Mouse (Mus musculus) adipocyte (in vitro differentiated cells): ENCODE measurements at regions not wholly inside any gene's neighbourhood (a gene's known extent, or its start where the extent isn't known, plus 50 kb on each side); places are given as distances from the start of the nearest gene placed in this dataset.
A peak's percentile ranks its signal among the peaks of the same experiment; 100 is the strongest.

Source experiments
- DNase-seq: peaks from one replicate; pipeline ENCODE4 v3.0.0-alpha.2; 2016; ENCODE audit warnings: low spot score

DNA sequence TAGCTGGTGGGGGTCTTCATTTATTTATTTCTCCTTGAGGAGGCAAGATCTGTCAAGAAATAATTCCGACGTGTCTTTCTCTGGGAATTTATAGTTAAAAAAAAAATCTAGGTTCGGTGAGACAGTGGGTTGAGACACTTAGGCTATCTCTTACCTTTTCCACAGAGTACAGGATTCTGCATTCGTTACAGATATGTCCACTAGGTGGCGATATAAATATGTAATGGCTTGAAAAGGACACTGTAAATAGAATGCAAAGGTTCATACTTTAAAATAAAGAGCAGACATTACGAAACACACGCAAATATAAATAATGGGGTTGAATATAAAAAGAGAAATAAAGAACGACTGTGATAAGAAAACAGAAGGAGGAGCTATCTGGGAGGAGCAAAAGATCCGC lies 517.5 kb downstream of the Cps1 start:
- peak; percentile 51 for DNase-seq

DNA sequence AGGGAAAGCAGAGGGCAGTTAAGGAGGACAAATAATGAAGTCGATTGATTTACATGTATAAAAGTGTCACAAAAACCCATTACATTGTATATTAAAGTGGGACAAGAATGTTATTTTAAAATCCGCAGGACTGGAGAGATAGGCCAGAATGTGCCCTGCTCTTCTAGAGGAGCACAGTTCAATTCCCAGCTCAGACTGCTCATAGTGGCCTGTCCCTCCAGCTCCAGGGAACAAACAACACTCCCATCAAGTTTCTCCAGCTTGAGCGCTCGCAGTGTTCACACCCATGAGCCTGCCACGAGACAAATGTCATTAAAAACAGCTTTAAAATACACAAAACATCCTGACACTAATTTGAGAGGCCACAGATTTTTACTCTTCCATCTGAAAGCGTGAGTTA lies 517.9 kb downstream of the Cps1 start:
- DNase-seq, result no peak

DNA sequence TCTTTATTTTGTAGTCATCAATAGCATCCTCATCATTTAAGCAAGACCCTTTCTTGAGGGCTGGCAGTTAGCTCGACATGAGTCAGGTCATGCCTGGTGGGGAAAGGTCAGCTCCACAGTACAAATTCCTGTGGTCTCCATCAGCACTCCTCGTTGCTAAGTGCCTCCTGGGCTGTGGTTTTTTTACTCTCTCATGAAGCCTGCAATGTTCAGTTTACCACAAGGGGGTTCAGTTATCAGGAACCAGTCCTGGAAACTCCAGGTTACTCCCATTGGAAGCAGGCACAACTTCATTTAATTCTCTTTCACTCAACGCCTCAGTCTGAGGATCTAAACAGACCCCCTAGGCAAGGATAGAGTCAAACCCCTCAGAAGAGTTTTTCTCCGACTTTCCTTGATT lies 520.8 kb downstream of the Cps1 start:
- no peak for DNase-seq
